Mouse (Mus musculus) hindbrain, postnatal 0 days (tissue): ENCODE data around the gene Robo1. TPM values are rescaled to one million over a fixed set of nuclear protein-coding genes. Genes with fewer than 3 reads are reported as not detected.

Experiments used
- ATAC-seq: fragments of 200-750 bp; cut with Nextera tagmentation; 2 replicates; pipeline ENCODE4 v1.8.0; 2017; ENCODE audit warnings: mild to moderate bottlenecking, moderate TSS enrichment, moderate library complexity
- DNase-seq: peaks from one replicate; pipeline ENCODE4 v3.0.0-alpha.2; 2015; ENCODE audit warnings: low spot score
- H3K27ac ChIP-seq: fragments of 300-500 bp; sonication (generic); 2 replicates; pipeline ENCODE4 v1.5.1; 2014; ENCODE audit warnings: mild to moderate bottlenecking
- H3K27me3 ChIP-seq: fragments of 300-500 bp; sonication (generic); 2 replicates; pipeline ENCODE4 v1.6.1; 2014; ENCODE audit warnings: low read length, mixed read lengths; ENCODE audit not compliant: insufficient read depth
- H3K36me3 ChIP-seq: fragments of 300-500 bp; sonication (generic); 2 replicates; pipeline ENCODE4 v1.6.1; 2014; ENCODE audit warnings: low read length, mixed read lengths; ENCODE audit not compliant: insufficient read depth
- H3K4me1 ChIP-seq: fragments of 300-500 bp; sonication (generic); 2 replicates; pipeline ENCODE4 v1.6.1; 2014; ENCODE audit warnings: antibody characterized with exemption, low read length, mixed read lengths; ENCODE audit not compliant: insufficient read depth
- H3K4me2 ChIP-seq: fragments of 300-500 bp; sonication (generic); 2 replicates; pipeline ENCODE4 v1.6.1; 2014; ENCODE audit warnings: low read depth, mild to moderate bottlenecking, low read length, moderate library complexity, mixed read lengths
- H3K4me3 ChIP-seq: fragments of 300-500 bp; sonication (generic); 2 replicates; pipeline ENCODE4 v1.5.1; 2014; ENCODE audit warnings: low read length
- H3K9ac ChIP-seq: fragments of 300-500 bp; sonication (generic); replicated peaks from 2 replicates; pipeline ENCODE4 v1.6.1; 2014; ENCODE audit warnings: mild to moderate bottlenecking, low read length, moderate library complexity, mixed read lengths
- H3K9me3 ChIP-seq: fragments of 300-500 bp; sonication (generic); 2 replicates; pipeline ENCODE4 v1.6.1; 2016; ENCODE audit warnings: low read length, mixed read lengths
- CTCF ChIP-seq: IDR thresholded peaks from 2 replicates; pipeline ENCODE4 v1.5.1; 2016; ENCODE audit warnings: antibody characterized with exemption, control low read depth, low read depth
- WGBS: fragments of 180-500 bp; shearing (Covaris S2); extraction: QIAGEN DNeasy Blood & Tissue Kit; methylation state at CpG from one replicate; pipeline ENCODE4 v1.1.7; 2014; 5-methylcytosine and 5-hydroxymethylcytosine counted together
- polyA plus RNA-seq: library from polyadenylated mRNA; unstranded; fragments of >200 nt; fragmentation: Nextera tagmentation; extraction: Ambion mirVana; gene quantifications from 2 replicates; pipeline ENCODE4 v1.2.1, GENCODE M21; 2015
- total RNA-seq: library from RNA; depleted of rRNA; stranded (reverse); fragments of >200 nt; gene quantifications from 2 replicates; pipeline ENCODE4 v1.2.3, GENCODE M21; 2014

Robo1 gene
- total and polyA plus RNA-seq, 2 experiments from 2014 or later: 20.4 to 57.9 TPM

DNA sequence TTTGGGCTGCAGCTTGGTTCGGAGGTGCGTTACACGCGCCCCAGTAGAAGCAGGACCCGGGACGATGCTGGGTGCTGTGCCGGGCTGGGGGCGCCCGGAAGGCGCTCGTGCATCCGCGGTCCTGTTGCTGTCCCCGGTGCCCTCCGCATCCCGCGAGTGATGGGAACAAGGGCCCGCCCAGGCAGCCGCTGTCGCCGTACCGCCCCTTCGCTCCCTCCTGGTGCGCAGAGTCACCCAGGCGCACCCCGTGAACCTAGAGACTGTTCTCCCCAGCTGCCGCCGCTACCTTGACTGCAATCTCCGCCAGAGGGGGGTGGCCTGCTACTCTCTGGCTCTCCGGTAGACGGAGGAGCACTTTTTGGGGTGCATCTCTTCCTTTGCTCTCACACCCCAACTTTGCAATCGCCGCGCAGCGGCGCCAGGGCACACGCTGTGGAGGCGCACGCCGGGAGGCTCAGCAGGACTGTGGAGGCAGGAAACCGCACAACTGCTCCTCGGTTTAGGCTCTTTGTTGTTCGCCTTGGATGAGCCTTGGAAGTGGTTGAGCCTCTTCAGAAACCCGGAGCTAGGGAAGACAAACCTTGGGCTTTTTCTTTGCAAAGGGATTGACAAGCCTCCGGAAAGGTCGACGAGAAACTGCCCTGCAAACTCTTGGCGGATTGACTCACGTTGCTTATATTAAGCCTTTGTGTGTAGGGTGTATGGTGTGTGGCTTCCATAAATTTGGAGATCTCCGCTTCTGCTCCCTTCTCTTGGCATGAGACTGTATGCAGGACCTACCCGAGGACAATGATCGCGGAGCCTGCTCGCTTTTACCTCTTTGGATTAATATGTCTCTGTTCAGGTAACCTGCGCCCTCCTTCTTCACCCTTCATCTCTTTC, 355.5 kb downstream of the Robo1 start:
- peak overlapping the region; percentile 70 for H3K4me3 ChIP-seq
- DNase-seq (peak; percentile 62), ATAC-seq (peak; percentile 81)
- under 1% methylated on average over 55 of the region's 55 CpGs for WGBS
- H3K4me2 ChIP-seq: peak overlapping the region; percentile 92
- peak overlapping the region; percentile 61 for H3K9ac ChIP-seq
- H3K4me1 ChIP-seq: peaks cover 3% of the 10 kb centered on the region; the same call in 1 of the 2 replicates
- H3K36me3 ChIP-seq: no peaks in the 10 kb centered on the region
- no peaks in the 10 kb centered on the region for H3K9me3 ChIP-seq
- peak; percentile 47 for TF ChIP-seq CTCF
- H3K27ac ChIP-seq: peak overlapping the region; percentile 69
- no peaks in the 10 kb centered on the region for H3K27me3 ChIP-seq

DNA sequence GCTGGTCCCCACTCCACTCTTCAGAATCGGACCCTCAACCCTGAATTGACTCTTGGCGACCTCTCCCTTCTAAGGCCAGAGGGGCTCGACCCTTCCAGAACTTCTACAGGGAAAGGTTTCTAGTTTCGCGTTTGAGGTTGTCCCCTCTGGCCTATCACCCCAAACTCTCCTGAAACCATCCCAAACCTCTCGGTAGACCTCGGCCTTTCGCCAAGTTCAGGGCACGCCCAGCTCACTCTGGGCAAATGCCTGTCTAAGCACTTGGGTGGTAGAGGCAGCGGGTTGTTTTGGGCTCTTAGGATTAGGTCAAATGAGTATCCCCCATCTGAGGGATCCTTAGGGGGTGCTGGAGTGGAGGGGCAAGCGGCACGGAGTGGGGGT, 356.1 kb downstream of the Robo1 start:
- Histone ChIP-seq H3K36me3 (no peaks in the 10 kb centered on the region), H3K4me2 (peak overlapping the region; percentile 92), H3K9me3 (no peaks in the 10 kb centered on the region), H3K4me3 (peak overlapping the region; percentile 70), H3K9ac (peak overlapping the region; percentile 61), H3K27ac (0 out of 2 replicates have a peak overlapping the region, but pooled peaks have one; percentile 69), H3K27me3 (no peaks in the 10 kb centered on the region), H3K4me1 (peaks cover 3% of the 10 kb centered on the region; the same call in 1 of the 2 replicates)
- WGBS: 2% methylated on average over 12 of the region's 12 CpGs
- peak; percentile 30 for DNase-seq
- no peak for TF ChIP-seq CTCF
- no peak for ATAC-seq

DNA sequence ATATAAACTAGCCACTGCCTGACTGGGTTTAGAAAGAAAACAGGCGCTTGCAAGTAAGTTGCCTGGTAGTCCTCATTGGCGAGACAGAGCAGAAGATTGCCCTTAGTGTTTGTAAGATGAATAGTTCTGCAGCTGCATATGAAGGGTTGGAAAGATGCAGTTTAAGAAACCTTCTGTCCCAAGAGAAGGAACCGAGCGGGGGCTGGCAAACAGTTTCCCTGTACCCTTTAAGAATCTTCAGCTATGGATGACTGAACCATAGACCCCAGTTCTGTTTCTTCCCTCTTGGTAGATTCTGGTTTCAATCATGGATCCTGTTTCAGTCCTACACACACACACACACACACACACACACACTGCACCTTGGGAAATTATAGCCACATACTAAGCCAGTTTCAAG, 356.7 kb downstream of the Robo1 start:
- peak overlapping the region; percentile 92 for H3K4me2 ChIP-seq
- TF ChIP-seq CTCF: no peak
- no peak overlapping the region for H3K27ac ChIP-seq
- peaks cover 3% of the 10 kb centered on the region; the same call in 1 of the 2 replicates for H3K4me1 ChIP-seq
- 38% methylated on average over 4 of the region's 4 CpGs for WGBS
- H3K36me3 ChIP-seq: no peaks in the 10 kb centered on the region
- H3K9ac ChIP-seq: peak overlapping the region; percentile 61; the same call in 1 of the 2 replicates
- peak overlapping the region; percentile 70 for H3K4me3 ChIP-seq
- H3K27me3 ChIP-seq: no peaks in the 10 kb centered on the region
- ATAC-seq (no peak), DNase-seq (no peak)
- H3K9me3 ChIP-seq: no peaks in the 10 kb centered on the region

DNA sequence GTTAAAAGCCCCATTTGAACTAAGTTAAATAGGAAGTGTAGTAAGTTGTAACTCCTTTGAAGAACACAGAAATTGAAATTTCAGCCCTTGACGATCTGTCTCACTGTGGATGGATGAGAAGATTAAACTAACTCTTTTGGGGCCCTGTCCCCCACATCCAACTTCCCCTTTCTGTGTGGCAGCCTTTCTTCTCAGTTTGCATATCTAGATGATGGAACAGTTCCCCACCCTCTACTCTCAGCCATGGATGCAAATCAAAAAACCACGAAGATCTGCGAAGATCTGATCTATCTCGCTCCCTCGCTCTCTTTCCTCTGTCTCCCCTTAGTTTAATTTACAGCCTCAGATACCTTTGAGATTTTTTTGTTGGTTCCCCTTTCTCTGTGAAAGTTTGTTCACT, 357.3 kb downstream of the Robo1 start:
- peaks cover 3% of the 10 kb centered on the region; the same call in 1 of the 2 replicates for H3K4me1 ChIP-seq
- H3K4me2 ChIP-seq: peak overlapping the region; percentile 92
- DNase-seq (no peak), ATAC-seq (no peak)
- WGBS: 61% methylated on average over 5 of the region's 5 CpGs
- no peaks in the 10 kb centered on the region for H3K27me3 ChIP-seq
- no peaks in the 10 kb centered on the region for H3K36me3 ChIP-seq
- no peak overlapping the region for H3K9ac ChIP-seq
- H3K4me3 ChIP-seq: peak overlapping the region; percentile 70
- H3K9me3 ChIP-seq: no peaks in the 10 kb centered on the region
- no peak overlapping the region for H3K27ac ChIP-seq
- TF ChIP-seq CTCF: no peak

DNA sequence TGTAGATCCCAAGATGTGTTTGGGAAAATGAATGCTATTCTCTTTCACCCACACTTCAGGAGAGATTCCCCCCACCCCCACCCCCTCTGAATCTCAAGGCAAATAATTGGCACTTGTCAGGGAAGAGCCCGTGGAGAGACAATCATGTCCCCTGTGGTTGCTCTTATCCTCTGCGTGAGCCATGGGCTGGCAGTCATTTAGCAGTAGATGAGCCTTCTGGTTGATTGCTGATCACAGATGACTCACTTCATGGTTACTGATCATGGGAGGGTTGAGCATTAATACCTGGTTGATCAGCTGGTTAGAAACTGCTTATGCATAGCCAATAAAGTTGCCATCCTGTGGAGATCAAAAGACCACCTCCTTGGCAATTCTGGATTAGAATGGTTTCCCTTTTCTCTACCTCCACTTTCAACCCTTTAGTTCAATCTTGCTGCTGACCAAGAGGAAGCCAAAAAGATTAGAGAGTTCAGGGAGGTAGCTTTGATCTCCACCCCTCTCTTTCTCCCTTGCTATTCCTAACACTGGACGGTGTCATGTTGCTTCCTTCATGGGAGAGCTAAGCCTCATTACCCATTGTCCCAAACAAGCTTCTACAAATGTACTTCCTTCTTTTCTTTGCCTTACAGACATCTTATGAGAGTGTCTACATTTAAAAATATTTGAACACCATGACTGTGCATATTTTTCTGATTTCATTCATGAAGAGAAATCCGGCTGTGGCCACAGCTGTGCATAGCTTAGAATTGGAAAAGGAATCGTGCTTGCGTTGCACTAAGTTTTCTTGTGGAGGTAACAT, 362.3 kb downstream of the Robo1 start:
- H3K27me3 ChIP-seq: no peaks in the 10 kb centered on the region
- WGBS: 47% methylated on average over 6 of the region's 6 CpGs
- no peak overlapping the region for H3K9ac ChIP-seq
- H3K36me3 ChIP-seq: no peaks in the 10 kb centered on the region
- no peak for DNase-seq
- no peak overlapping the region for H3K4me2 ChIP-seq
- no peak for ATAC-seq
- H3K9me3 ChIP-seq: no peaks in the 10 kb centered on the region
- no peaks in the 10 kb centered on the region for H3K4me1 ChIP-seq
- H3K27ac ChIP-seq: no peak overlapping the region
- H3K4me3 ChIP-seq: no peak overlapping the region
- no peak for TF ChIP-seq CTCF

DNA sequence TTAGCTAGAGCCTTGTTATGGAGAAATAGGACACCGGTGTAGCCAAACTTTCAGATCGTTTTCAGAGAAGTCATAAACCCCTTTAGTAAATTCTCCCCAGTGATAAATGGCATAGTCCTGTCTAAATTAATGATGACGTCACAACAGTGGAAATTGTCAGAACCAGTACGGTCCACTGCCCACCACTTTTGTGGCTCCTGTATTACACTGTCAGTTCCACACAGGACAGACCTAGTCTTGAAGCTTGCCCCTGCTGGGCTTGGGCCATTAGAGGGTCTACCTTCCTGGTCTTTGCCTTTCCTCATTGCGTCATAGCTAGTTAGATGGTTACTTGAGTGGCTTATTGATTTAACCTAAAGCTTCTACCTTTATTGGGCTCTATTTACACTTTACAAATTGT, 369.1 kb downstream of the Robo1 start:
- no peaks in the 10 kb centered on the region for H3K36me3 ChIP-seq
- H3K4me2 ChIP-seq: no peak overlapping the region
- H3K4me1 ChIP-seq: peaks cover 7% of the 10 kb centered on the region; the same call in 1 of the 2 replicates
- WGBS: 74% methylated on average over 5 of the region's 5 CpGs
- H3K9me3 ChIP-seq: no peaks in the 10 kb centered on the region
- no peak for DNase-seq
- ATAC-seq: no peak
- no peak overlapping the region for H3K4me3 ChIP-seq
- H3K27me3 ChIP-seq: no peaks in the 10 kb centered on the region
- H3K9ac ChIP-seq: no peak overlapping the region
- H3K27ac ChIP-seq: no peak overlapping the region
- TF ChIP-seq CTCF: no peak
